Mouse (Mus musculus) left cerebral cortex, postnatal 14 days (tissue): ENCODE measurements at regions not wholly inside any gene's neighbourhood (a gene's known extent, or its start where the extent isn't known, plus 50 kb on each side); places are given as distances from the start of the nearest gene placed in this dataset.

Experiments
- DNase-seq, 2 experiments: peaks; one replicate each; pipeline ENCODE4 v3.0.0; 2021 to 2022; ENCODE audit warnings: low spot score in 2 of 2, mixed read lengths in 1 of 2
- intact Hi-C: fragments of 180-260 bp; cut with DNase I; formaldehyde crosslinking; loops from one replicate; pipeline ENCODE4 v1.15.1; 2025

DNA sequence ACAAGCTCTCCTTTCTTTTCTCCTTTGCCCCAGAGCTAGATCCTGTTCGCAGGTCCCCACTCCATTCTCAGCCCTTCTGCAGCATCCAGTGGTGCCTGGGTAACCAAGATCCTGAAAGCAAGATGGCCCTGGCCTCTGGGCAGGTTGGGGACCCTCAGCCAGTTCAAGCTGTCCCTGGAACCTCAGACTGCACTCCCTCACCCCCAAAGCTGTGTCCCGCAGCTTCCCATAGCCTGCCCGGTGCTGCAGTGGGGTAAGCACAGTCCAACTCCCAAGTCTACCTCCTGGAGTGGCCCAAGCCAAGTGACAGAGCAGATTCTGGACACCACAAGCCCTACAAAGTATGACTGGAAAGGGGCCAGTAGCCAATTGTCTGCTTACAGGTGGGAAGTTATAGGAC, 195.4 kb upstream of the G6pd2 start:
- DNase-seq = no peak
- intact Hi-C loops = no loop called here

DNA sequence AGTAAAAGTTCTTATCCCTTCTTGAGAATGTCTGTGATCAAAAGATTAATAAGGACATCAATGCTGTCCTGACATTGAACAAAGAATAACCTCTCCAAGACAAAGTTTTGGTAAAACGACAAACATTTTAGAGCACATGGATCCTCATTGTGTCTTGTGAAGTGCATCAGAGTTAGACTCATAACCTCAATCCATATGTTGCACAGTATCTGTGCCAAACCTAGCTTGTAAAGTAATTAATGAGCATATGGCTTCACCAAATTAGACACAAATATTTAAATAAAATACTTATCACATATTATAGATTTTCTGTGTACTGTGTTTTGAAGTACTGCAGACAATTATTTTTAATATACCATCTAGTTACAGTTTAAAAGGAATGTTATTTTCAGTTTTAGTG, 178.2 kb upstream of the G6pd2 start:
- DNase-seq = no peak
- intact Hi-C loops = no loop called here

DNA sequence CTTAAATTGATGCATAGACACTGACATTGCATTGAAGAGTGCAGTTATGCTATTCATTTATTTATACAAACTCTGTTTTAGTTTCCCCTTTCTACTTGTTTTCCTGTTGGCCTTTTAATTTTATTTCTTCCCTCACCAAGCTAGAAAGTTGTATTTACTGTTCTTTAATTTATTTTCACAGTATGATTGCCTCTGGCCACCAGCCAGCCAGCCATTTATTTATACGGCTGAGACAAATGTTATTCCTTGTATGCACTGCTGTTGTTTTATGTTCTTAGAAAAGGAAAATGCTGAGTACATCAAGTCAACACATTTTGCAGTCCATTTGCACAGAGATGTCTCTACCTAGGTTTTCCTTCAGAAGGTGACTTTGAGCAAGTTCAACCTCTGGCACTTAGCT, 161.9 kb upstream of the G6pd2 start:
- peak in 1 of 2 experiments; percentile 16 for DNase-seq
- intact Hi-C loops = no loop called here
